Mouse (Mus musculus) lung, adult 2 months (tissue): ENCODE results near the gene Rpp40. TPM values are rescaled to one million over a fixed set of nuclear protein-coding genes. Genes with fewer than 3 reads are reported as not detected.

Experiments
- DNase-seq: peaks from one replicate; pipeline ENCODE4 v3.0.0; 2022
- H3K4me1 ChIP-seq: fragments of 200-500 bp; 2 replicates; pipeline ENCODE4 v1.6.1; 2011; ENCODE audit warnings: low read length; ENCODE audit not compliant: control insufficient read depth, insufficient read depth
- H3K4me3 ChIP-seq: fragments of 200-500 bp; replicated peaks from 2 replicates; pipeline ENCODE3; 2011; ENCODE audit warnings: low read depth, mild to moderate bottlenecking, control low read depth, low read length; ENCODE audit errors: extremely low read depth
- CTCF ChIP-seq: fragments of 200-500 bp; IDR thresholded peaks from 2 replicates; pipeline ENCODE4 v1.5.1; 2011; ENCODE audit warnings: mild to moderate bottlenecking, low read length, control low read depth; ENCODE audit not compliant: insufficient read depth
- POLR2A ChIP-seq: fragments of 200-500 bp; IDR thresholded peaks from 2 replicates; pipeline ENCODE4 v1.6.1; 2011; ENCODE audit warnings: low read depth, mild to moderate bottlenecking, control low read depth, low read length, borderline replicate concordance; ENCODE audit errors: extremely low read depth
- WGBS: fragments of 180-500 bp; shearing (Covaris S2); methylation state at CpG from one replicate; pipeline ENCODE4 v1.1.7; 2018; 5-methylcytosine and 5-hydroxymethylcytosine counted together
- polyA plus RNA-seq: library from polyadenylated mRNA; depleted of rRNA; stranded (reverse); fragments of >200 nt; gene quantifications from 2 replicates; pipeline ENCODE4 v1.2.3, GENCODE M21; 2012; rRNA removed

The Rpp40 gene
- polyA plus RNA-seq, 1 experiment, result 2.9 TPM

DNA sequence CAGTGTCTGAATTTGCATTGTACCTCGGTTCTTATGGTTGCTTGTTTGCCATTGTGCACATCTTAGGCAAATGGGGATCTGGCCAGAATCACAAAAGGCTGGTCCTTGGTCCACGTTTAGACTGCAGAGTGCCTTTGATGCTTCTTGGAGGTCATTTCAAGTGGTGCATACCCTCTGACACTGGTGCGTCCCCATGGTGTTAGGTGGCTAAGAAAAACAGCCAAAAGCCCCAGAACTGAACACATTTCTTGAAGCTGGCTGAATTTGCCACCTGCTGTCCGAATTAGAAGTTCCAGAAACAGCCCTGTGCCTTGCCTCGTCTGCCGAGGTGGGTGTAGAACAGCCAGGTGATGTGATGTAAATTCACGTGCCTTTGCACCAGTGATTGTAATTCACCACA lies 48.7 kb downstream of the Rpp40 start:
- TF ChIP-seq CTCF, result no peak
- no peak for TF ChIP-seq POLR2A
- Histone ChIP-seq H3K4me3 (no peak overlapping the region), H3K4me1 (no peaks in the 10 kb centered on the region)
- no peak for DNase-seq
- WGBS, result 86% methylated on average over 7 of the region's 7 CpGs

DNA sequence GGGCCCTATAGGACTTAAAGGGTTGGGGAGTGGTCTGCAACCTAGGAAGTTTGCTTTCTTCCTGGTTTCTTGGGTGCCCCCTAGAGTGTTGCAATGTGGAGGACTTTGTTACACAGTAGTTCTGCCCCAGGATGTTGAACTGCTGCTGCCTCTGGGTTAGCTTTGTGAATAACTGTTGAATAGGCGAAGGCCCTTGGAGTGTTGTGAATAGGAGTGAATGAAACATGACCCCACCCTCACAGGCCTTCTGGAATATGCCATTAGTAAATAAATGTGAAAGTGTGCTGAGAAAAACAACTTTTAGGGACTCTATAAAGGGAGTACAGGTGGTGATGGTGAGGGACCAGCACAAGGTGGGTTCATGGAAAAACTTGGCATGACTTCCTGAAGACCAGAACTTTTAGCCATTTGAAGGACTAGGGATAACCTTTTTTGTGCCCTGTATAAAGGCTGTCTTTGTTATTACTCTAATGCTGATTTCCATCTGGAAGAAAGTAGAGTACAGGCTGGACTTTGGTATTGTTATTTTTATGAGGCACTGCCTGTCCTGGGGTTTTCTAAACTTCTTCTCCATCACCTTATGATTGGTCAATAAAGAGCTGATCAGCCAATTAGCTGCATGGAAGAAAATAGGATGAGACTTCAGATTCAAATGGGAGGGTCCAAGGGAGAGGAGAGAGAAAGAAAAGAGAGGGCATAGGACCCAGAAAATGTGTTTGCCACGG lies 53.1 kb downstream of the Rpp40 start:
- TF ChIP-seq POLR2A (no peak), CTCF (no peak)

DNA sequence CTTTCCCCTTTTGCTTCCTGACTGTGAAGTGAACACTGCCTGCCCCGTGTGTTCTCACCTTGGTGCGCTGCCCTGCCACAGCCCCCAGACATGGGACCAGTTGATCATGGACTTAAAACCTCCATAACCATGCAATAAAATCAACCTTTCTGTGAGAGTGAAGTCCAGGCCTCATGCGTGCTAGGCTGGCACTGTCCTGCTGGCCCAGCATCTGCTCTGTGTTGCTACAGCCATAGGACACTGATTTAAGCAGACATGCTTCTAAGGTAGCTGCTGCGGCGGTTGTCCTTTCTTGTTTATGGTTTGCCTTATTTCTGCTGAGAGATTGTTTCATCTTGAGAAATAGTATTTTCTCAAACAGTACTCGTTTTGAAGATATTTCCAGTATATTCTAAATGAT lies 54.6 kb downstream of the Rpp40 start:
- no peak for TF ChIP-seq POLR2A
- no peak for TF ChIP-seq CTCF
- no peak overlapping the region for H3K4me3 ChIP-seq
- no peak for DNase-seq
- 93% methylated on average over 6 of the region's 6 CpGs for WGBS
- H3K4me1 ChIP-seq, result peaks cover 5% of the 10 kb centered on the region; the same call in 1 of the 2 replicates

More for the DNA sequence above, 53.1 kb downstream of the Rpp40 start:
- no peak for DNase-seq
- Histone ChIP-seq H3K4me1 (peaks cover 5% of the 10 kb centered on the region; the same call in 1 of the 2 replicates), H3K4me3 (no peak overlapping the region)
- WGBS, result 79% methylated on average over 2 of the region's 2 CpGs

- TF ChIP-seq CTCF (no peak), POLR2A (no peak)
- no peak overlapping the region for H3K4me3 ChIP-seq
- peaks cover 5% of the 10 kb centered on the region; the same call in 1 of the 2 replicates for H3K4me1 ChIP-seq
- 60% methylated on average over 3 of the region's 3 CpGs for WGBS
- DNase-seq, result peak; percentile 19
Observed at GRCm38 (mm10) chr13:35848694-35849093, 57.5 kb downstream of the Rpp40 start.

DNA sequence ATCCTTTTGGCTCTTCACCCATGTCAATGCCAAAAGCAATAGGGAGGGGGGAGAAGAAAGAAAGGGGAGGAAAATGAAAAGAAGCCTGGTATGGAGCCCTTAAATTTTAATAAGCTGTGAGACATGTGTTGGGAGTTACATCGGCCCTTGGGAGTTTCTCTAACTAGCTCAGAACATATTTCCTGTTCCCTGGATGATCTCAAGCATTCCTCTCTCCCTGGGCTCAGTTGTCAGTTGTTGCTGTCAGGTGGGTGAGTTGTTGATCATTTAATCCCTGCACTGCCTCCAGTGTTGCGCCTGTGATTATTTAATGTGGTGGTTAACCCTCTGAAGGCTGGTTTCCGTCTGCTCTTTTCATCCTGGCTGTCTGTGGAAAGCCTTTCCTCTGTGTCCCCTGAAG lies 60.9 kb downstream of the Rpp40 start:
- WGBS, result 72% methylated on average over 3 of the region's 3 CpGs
- DNase-seq, result no peak
- TF ChIP-seq POLR2A, result no peak
- H3K4me3 ChIP-seq, result no peak overlapping the region
- H3K4me1 ChIP-seq, result peaks cover 5% of the 10 kb centered on the region; the same call in 1 of the 2 replicates

Other genes starting within 250 kb of the Rpp40 start
- gene Cdyl, start 246.5 kb downstream of the Rpp40 start, polyA plus RNA-seq, result 4.7 and 5.5 TPM in 2 replicates
- gene Ppp1r3g, start 52.5 kb upstream of the Rpp40 start, polyA plus RNA-seq, result 0.10 TPM in 1 of 2 replicates, not detected in the other
- 25.1 and 34.9 TPM in 2 replicates for gene Fars2, start 211.1 kb upstream of the Rpp40 start, polyA plus RNA-seq
- 4.5 and 5.2 TPM in 2 replicates for gene Lyrm4, start 211.2 kb upstream of the Rpp40 start, polyA plus RNA-seq